Mouse (Mus musculus) 416B (cell line): ENCODE results near the gene BC003965.

ENCODE experiments used
- DNase-seq: peaks from one replicate; pipeline ENCODE4 v3.0.0; 2011; ENCODE audit warnings: low read depth

The BC003965 gene

DNA sequence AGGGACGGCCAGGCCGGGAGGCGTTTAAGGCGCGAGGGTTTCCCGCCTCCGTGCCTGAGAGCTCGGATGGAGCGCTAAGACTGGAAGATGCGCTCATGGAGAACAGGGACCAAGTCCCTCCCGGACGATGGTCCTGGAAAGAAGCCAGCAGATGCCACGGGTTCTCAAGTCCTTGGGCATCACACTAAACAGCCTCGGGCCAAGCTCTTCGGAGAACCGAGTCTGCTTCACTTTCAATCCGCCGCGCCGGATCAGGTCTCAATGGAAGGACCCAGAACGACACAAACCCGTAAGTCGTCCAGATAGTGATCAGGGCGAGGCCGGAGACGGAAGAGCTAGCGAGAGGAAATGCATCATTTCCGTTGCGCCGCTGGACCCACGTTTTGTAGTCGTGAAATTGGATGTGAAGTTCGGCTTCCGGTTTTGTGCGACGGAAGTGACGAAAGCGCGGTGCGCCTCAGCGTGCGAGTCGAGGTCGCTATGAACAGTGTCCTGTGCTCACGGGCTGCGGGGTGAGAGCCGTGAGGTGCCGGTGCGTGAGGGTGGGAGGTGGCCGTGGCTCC is at the start of gene BC003965:
TSS of gene BC003965 (plus strand) at position 426 of the 563 bp plus-strand sequence.
- DNase-seq, result peak; percentile 99

DNA sequence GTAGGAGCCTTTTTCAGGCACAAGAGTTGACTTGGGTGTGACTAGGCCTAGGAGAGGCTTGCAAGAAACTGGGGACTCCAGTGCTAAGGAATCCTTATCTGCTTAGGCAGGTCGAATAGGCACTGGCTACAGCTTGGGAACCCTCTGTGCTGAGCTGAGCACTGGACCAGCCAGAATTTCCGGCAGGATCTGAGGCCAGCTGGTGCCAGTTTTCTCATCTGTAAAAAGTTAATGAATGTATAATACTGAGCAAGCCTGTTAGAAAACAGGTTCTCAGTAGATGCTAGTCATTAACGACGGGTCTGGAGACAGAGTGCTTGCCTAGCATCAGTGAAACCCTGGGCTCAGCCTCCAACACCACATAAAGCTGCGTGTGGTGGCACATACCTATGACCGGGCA is 48.7 kb upstream of the BC003965 start:
- DNase-seq, result no peak

DNA sequence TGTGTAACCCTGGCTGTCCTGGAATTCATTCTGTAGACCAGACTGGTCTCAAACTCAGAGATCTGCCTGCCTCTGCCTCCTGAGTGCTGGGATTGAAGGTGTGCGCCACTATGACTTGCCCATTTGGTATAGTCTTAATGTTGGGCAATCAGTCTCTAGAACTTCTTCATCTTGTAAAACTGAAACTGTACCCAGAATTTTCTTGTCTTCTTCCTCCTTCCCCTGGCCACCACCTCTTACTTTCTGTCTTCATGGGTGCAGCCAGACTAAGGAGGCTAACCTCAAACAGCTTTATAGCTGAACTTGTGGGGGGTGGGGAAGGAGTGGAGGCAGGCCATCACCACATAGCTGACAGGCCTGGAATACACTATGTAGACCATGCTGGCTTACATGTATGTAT is 45.6 kb upstream of the BC003965 start:
- peak; percentile 13 for DNase-seq

DNA sequence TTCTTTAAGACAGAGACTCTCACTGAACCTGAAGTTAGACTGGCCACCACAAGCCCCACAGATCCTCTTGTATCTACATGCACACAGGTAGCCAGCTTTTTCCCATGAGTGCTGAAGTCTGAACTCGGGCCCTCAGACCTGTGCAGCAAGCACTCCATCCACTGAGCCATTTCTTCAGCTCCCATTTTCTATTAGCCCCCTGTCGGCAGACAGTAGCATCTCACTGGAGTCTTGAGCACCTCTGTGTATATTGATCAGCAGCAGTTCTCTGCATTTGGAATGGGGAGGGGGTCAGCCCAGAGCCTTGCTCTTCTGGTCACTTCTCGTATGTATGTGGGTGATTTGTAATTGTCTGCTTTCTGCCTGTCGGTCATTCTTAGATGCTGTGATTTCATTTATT is 44.4 kb upstream of the BC003965 start:
- DNase-seq, result no peak

GRCm38 (mm10) chr17:25162161-25162560 is 22.2 kb upstream of the BC003965 start, which contains the start of gene Ccdc154:
Gene Ccdc154, plus strand, starts transcription at chr17:25162461.
- DNase-seq, result no peak

DNA sequence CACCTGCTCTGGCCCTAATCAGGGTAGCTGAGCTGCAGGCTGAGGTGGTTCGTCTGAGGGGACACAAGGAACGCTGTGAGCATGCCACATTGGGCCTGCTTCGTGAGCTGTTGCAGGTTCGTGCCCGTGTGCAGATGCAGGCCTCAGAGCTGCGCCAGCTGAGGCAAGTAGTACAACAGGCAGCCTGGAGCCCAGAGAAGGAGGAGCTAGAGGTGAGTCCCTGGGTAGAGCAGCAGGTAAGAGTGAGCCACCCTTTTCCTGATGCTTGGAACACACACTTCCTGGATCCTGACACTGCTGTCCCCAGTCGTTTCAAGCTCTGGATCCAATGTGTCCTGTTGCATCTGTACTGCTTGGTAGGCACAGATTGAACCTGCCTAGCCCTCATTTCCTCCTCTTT is 21.0 kb upstream of the BC003965 start:
- no peak for DNase-seq

- no peak for DNase-seq
Measured at GRCm38 (mm10) chr17:25164770-25165169, 19.6 kb upstream of the BC003965 start.

- no peak for DNase-seq
Measured at GRCm38 (mm10) chr17:25165970-25166671, 18.2 kb upstream of the BC003965 start.

DNA sequence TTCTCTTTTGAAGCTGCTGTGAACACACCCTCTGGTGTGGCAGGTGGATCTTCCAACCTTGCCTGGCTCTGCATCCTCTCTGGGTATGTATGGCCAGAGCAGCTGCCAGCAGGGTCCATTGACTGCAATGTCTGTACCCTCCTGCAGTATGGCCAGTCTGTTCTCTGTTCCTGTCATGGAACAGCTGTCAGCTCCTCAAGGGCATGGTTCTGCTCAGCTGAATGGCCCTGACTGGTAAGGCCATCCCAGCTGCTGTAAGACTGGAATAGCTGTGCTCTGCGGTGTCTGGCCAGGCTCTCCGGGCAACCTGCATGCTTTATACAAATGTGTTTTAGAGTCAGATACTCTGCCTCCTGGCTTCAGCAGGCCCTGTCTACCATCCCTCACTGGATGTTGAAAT is 14.6 kb upstream of the BC003965 start:
- no peak for DNase-seq

DNA sequence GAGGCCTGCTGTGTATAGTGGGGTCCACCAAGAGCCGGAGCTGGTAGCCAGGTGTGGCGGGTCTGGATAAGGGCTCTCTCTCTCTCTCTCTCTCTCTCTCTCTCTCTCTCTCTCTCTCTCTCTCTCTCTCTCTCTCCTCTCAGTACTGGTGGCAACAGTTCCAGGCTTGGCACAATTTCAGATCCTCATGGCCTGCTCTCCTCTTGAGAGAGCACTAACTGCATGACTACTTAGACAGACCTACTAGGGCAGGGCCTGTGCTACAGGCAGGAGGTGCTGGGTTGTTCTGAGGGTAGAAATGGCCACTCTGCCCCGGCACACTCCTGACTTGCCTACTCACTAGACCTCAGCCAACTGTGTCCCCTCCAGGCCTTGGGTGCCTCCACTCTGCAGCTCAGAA is 11.8 kb upstream of the BC003965 start:
- no peak for DNase-seq

DNA sequence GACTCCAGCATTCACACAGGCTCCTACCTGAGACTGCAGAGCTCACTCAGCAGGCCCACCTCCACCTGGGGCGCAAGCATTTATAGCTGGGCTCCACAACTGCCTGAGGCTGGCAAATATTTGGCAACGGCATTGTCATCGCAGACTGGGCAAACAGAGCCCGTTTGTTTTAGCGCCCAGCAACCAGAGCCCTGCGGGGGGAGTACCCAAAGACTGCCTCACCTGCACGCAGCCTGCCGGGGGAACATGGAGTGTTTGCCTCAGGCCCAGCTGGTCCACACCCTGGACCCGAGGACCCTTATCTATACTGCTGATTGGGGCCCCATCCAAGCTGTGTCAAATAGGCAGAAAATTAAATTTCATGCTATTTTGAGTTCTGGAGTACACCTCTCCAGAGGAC is 8.9 kb upstream of the BC003965 start, which contains the start of gene Gm38655:
TSS of gene Gm38655 (minus strand) at position 61 of the 400 bp plus-strand sequence.
- DNase-seq, result no peak

GRCm38 (mm10) chr17:25183232-25183631 is 1.1 kb upstream of the BC003965 start:
- peak; percentile 77 for DNase-seq

DNA sequence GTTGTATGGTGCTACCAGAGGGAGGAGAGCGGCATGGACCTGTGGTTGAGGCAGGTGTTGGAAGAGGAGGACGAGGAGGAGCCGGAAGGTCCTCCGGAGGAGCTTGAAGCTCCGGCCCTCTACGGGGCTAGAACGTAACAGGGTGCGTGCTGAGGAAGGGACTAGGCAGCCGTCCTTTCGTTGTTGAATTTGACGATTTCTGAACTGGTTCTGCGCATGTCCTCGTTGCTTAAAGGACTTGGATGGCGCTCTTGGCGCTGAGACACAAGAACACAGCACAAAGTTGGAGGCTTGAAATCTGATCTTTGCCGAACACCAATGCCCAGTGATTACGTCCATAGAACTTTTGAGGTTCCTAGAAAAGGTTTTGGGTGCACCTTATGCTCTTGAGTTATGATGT is 607 bp downstream of the BC003965 start:
- no peak for DNase-seq

GRCm38 (mm10) chr17:25187784-25188149 is 3.4 kb downstream of the BC003965 start:
- no peak for DNase-seq

- DNase-seq, result peak; percentile 53
Measured at GRCm38 (mm10) chr17:25188150-25189031, 4.0 kb downstream of the BC003965 start, which contains the start of gene Unkl. Gene Unkl, plus strand, starts transcription at chr17:25188397.

- DNase-seq, result no peak
Measured at GRCm38 (mm10) chr17:25189091-25189490, 4.7 kb downstream of the BC003965 start.

DNA sequence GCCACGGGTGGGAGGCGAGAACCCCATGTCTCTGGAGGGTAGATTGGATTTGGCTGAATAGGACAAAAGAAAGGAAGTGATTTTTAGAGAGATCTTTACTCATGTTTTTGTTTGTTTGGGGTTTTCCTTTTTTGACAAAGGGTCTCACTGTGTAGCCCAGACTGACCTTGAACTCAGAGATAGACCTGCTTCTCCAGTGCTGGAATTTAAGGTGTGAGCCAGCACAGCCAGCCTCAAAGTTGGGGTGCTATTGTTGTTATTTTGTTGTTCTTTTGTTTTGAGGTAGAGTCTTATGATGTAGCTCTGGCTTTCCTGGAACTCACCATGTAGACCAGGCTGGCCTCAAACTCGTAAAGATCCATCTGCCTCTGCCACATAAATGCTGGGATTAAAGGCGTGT is 18.0 kb downstream of the BC003965 start:
- DNase-seq, result no peak

DNA sequence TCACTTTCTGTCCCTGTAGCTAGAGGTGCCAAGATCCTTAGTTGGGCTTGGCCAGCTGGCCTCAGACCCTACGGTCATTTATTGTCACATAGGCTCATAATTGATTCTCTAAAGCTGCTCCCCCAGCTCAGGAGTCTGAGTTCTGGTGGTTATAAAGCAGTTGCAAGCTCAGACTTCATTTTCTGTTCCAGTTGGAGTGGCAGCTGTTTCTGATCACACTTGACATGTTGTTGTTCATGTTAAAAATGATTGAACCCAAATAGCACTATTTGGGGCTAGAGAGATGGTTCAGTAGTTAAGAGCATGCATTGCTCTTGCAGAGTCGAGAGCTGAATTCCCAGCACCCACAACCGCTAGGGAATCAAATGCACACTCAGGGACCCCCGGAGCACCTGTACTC is 25.7 kb downstream of the BC003965 start:
- no peak for DNase-seq

DNA sequence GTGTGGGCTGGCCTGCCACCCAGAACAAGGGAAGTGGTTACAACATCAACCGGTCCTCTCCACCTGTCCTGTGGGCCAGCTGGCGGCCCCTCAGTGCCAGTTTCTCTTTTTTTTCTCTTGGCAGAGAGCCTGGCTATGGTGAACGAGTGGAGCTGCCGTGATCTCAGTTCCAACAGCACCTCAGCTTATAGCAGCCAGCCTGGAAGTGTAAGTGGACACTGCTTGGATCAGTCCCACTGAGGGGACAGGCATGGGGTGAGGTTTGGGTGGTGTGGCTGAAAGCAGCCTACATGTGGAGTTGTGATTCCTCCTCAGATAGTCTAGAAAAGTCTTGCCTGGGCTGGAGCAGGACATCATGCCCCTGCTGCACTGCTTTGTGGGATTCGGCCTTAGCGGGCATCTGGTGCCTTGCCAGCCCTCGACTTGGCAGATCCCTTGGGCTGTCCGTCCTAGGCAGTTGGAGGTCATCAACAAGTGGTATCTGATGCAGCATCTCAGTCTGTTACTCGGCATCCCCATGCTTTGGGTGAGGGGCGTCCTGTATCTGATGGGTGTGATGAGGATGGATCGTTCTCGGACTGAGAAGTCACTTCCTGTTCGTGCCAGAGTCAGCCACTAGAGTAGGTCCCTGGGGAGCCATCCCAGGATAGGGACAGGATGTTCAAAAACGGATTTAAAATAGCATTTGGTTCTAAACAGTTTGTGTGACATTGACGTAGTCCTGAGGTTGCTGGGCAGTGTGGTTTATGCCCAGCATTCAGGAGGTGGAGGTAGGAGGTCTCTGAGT is 26.5 kb downstream of the BC003965 start:
- DNase-seq, result peak; percentile 38

GRCm38 (mm10) chr17:25211705-25212104 is 27.4 kb downstream of the BC003965 start:
- DNase-seq, result no peak

- DNase-seq, result no peak
Measured at GRCm38 (mm10) chr17:25215431-25215830, 31.1 kb downstream of the BC003965 start.

DNA sequence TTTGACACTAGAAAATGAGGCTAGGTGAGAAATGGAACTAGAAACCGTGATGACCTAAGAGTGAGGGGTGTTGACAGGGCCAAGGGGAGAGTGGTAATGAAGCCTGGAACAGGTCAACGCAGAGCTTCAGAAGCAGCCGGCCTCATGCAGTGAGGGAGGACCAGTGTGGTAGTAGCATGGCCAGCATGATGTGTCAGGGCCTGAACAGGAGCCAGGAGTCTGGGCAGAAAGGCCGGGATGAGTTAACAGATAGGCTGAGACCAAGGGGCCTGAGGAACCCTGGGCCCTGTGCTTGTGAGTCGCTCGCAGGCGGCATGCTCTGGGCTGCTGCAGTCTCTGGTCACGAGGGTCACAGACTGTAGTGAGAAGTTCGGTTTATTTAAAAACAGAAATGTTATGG is 34.6 kb downstream of the BC003965 start:
- no peak for DNase-seq
